Mouse (Mus musculus) adrenal gland, adult 18-20 months (tissue): ENCODE data around the gene Tef. TPM values are rescaled to one million over a fixed set of nuclear protein-coding genes. Genes with fewer than 3 reads are reported as not detected.

Experiments used
- DNase-seq, 2 experiments: peaks; one replicate each; pipeline ENCODE4 v3.0.0; 2021 to 2022; ENCODE audit warnings: low spot score in 2 of 2
- total RNA-seq, 2 experiments: library from RNA; stranded (reverse); gene quantifications; 1 replicate in 1 of 2; 2 replicates in 1 of 2; pipeline ENCODE4 v1.2.3; 2021

Tef gene
- total RNA-seq, 2 experiments from 2014 or later = 45.0 to 46.9 TPM

DNA sequence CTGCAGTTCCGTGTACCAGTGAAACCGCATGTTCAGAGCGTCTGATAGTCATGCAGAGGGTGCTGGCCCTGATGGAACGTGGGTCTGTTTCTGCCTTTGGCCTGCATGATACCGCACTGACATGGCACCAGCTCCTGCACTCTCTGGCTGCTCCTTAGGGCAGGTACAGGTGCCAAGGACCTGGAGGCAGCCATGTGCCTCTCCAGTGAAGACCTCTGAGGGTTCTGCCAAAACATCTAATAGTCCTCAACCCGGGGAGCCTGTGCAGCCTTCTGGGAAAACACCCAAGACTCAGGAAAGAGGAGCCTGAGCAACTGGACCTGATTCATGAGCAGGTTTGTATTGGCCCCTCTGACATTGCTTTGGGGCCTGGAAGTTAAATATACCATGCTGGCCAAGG lies 4.4 kb upstream of the Tef start:
- no peak for DNase-seq

DNA sequence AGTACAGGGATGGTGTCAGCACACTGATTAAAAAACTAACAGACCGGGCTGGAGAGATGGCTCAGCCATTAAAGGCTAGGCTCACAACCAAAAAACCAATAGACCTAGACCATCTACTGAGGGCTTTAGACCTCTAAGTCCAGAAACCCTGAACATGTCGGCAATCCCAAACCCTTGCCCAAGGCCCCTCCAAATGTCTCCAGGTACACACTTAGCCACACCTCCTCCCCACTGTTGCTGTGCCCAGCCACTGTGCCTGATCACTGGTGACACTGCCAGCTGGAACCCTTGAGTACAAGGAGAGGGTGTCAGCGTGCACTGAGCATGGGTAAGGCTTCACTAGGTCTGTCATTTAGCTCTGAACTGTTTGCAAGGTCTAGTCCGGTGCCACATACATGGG lies 3.8 kb upstream of the Tef start:
- no peak for DNase-seq

DNA sequence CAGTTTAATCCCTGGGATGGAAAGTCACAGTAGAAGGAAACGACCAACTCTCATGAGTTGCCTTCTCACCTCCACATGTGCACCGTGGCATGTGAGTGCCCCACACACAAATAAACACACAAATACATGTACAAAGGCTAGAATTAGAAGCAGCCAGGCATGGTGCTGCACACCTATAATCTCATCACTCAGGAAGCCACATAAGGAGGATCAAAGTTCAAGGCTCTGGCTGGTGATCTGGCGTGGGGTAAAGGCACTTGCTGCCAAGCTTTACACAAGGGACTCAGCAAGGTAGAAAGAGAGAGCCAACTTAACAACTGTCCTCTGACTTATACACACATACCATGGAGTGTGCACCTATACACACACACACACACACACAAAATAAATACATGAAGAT lies 1.8 kb upstream of the Tef start:
- DNase-seq = no peak

DNA sequence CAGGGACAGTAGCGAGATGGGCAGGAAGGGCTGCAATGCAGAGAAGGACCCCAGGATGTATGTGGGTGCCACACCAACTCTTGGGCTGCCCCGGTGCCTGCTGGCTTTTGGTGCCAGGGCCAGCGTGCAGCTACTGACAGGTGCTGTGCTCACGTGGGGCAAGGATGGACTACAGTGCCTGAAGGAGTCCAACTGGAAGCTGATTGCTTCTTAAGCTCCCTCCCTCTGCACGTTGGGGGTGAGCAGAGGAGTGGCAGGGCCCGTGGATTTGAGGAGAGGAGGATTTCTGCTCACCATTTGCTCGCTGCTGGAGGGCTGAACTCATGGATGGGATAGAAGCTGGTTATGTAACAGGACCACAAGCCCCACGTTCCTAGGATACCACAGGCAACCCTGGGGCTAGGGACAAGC lies 725 bp downstream of the Tef start:
- DNase-seq = no peak

DNA sequence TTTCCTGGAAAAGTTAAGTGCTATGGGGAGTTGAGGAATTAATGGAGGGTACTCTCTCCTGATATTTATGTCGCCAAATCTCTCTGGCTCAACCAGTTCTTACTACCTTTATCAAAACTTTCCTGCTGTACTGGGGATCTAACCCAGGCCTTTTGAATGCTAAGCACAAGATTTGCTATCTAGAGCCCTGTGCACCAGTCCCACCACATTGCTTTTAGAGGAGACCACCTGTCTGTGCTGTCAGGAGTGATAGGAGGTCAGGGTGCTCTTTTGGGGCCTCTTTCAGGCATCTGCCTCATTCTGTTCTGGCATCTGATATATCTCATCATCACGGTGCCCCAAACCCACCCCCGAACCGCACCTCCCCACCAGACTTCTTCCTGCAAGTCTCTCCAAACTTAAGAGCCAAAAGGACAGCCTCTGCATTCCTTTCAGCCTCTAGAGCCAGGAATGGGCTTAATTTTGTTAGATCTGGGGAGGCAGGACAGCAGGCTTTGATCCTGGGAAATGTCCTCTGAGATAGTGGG lies 1.3 kb downstream of the Tef start:
- no peak for DNase-seq

DNA sequence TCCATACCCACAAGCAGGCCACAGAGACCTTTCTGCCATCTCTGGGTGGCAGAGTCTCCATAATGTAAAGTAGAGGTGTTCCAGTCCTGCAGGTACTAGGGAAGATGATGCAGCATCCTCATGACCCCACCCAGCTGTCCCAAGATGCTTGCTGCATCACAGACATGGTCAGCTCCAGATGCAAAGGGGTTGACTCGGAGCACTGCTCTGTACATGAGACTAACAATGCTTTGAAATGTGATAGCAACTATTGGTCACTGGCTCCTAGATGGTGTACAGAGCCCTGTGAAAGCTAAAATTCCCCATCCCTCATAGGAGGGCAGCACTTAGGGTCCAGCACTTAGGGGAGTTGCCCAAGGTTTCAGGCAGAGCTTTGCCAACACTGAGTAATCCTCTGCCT lies 2.0 kb downstream of the Tef start:
- DNase-seq = no peak

DNA sequence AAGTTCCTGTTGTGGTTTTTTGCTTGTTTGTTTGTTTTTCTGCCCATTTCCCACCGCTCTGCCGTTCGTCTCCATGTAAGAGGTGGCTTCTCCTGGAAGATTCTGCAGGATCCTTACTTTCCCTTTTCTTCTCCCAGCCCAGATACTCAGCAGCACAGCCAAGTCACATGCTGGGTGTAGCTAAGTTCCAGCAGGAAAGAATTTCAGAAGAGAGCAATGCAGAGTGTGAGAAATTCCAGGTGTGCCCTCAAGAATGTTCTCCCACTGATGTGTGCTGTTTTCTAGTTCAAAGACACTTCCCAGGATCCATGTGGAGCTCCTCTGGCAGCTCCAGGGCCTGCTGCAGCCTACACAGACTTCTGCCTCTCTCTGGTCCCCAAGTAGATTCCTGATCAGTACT lies 2.7 kb downstream of the Tef start:
- DNase-seq = no peak

DNA sequence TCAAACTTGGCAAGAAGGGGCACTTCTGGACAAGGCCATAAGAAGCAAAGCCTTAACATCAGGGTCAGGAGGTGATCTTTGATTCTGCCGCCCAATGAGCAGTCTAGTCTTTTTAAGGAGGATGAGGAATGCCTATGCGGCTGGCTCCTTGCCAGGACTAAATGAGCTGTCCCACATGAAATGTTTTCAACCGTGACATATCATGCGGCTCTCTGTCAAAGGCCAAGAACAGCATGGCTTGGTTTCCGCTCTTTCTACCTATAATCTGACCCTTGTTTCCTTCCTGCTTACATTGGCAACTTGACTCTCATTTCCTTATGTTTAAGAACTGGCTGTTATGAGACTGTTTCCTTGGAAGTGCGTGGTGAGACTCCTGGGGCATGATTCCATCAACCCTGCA lies 3.4 kb downstream of the Tef start:
- peak; percentile 46 to 48 for DNase-seq

DNA sequence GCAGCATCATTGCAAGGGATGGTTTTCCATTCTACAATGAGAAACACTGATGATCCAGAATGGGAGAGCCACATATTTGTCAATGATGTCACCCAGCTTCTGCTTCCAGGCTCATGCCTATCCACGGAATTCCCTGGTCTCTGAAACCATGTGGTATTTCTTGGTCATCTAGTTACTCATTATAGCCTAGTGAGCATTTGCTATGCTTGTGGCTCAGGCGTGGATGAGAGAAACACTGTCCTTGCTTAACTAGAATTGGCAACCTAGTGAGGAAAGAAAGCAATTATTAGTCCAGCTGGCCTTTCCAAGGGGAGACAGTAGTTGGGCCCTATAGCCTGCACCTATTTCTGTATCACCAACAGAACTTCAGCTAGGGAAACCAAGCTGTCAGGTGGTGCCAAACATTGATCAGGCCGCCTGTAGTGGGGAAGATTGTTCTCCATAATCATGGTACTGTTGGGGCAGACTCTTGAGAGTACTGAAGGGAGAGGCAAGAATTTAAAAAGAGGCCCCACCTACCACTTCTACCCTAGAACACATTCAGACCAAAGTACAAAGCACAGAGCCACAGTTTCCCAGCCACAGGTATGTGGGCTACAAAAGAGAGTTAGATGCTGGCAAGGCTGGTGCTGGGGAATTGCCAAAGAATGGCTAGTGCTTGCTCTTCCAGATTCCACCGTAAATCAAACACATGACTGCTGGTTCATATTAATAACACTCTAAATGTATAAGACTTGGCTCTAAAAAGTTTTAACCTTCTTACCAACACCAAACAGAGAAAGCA lies 4.6 kb downstream of the Tef start:
- DNase-seq = no peak

DNA sequence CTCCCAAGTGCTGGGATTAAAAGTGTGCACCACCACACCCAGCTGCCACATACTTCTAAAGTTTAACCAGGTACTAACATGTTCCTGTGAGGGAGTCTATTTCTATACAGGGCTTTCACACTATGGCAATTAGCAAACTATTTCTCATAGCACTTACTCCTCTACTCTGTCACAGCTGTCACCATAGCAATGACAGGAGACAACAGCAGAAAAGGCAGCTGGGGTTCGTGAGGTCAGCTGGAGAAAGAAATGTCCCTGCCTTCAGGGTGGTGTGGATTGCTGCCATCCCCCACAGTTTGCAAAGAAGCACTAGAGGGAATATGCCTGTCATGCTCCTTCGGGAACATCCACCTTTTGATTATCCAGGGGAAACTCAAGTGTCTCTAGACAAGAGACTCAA lies 6.6 kb downstream of the Tef start:
- no peak for DNase-seq

DNA sequence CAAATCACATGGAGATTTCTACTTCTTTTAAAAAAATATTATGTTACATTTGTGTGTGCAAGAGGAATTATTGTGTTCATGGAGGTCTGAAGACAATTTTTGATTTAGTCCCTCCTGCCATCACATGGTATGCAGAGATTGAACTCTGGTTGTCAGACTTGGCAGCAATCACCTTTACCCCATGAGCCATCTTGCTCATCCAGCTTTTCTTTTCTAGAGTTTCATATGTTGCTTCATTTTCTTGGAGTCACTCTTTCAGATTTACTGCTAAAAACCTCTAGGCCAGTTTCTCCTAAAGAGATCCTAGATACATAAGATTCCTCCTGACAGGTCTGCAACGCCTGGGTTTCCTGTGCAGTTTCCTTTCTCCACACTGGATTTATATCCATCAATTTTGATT lies 7.3 kb downstream of the Tef start:
- no peak for DNase-seq

DNA sequence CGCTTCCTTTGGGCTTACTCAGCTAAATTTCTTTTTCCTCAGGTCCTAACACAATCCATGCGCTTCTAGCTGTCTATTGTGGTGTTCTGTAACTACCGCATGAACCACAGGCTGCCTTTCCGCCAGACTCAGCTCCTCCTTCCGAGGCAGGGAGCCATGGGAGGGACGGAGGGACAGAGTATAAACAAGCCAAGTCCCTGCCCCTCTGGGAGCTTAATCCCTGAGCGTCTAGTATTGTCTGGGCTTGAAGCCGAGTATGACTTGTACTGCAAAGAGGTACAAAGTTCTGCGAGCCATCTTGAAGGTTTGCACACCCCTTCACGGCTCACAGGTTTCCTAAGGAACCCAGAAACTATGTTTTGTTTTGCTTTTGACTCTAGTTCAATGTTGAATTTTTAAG lies 7.9 kb downstream of the Tef start:
- peak; percentile 73 to 74 for DNase-seq

DNA sequence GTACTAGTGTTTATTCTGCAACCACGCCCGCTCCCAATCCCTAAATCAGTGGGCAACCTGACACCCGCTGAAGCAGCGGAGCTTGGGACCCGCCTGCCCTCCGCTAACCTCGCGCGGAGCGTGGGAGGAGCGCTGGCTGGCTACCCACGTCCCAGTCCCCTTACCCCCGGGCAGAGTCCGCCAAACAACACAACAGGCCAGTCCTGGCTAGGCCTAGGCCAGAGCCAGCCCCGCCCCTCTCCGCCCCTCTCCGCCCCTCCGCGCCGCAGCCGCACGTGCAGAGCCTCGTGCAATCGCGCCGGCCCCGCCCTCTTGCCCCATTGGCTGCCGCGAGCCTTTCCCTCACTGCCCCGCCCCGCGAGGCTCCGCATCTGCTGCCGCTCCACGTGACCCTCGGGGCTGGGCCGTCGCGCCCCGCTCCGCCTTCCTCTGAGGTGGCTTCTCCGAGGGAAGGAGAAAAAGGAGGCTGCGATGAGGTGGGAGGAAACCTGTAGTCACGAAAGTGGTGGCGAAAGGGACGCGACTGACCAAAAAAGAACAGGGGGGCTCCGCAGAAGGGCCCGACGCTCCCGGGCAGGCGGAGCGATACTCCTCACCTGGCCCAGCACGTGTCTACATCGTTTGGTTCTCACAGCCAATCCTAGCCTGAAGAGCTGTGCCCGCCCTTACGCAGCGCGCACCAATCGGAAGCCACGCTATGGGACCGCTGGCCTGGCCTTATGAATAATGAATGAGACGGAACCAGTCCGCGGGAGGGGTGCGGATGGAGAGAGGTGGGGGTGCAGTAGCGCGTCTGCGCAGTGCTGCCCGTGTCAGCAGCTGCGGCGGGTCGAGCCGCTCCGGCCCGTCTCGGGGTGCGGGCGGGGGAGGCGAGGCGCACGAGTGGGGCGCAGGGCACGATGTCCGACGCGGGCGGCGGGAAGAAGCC lies 8.7 kb downstream of the Tef start:
- peak; percentile 99 for DNase-seq

DNA sequence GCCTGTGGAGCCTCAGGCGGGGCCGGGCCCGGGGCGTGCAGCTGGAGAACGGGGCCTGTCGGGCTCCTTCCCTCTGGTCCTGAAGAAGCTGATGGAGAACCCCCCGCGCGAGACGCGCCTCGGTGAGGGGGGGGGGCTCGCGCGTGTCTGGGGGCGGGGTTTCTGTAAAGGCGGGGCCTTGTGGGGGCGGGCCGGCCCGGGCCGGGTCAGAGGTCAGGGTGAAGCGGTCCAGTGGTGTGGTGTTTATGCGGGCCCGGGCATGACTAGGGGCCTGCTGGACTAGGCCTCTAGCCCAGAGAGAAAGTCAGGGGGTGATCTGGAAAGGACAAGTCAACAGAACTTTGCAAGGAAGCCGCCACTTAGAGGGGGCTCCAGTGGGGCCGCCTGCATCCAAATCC lies 9.4 kb downstream of the Tef start:
- DNase-seq = no peak

DNA sequence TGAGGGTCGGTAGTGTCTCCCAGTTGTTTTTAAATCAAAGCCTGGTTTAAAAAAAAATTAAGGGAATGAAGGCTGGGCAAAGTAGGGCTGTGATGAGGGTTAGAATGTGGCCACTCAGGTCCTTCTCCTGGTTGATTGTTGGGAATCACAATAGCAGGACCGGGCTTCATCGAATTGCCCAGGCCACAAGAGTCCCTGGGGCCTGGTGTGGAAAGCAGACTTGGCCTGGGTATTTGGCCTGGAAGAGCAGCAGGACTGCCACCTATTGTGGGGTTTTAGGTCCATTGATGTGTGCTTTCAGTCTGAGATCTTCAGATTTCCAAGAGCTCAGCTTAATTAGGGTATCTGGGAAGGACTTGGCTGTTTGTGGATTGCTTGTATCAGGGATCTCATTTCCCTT lies 10.1 kb downstream of the Tef start:
- DNase-seq = no peak

DNA sequence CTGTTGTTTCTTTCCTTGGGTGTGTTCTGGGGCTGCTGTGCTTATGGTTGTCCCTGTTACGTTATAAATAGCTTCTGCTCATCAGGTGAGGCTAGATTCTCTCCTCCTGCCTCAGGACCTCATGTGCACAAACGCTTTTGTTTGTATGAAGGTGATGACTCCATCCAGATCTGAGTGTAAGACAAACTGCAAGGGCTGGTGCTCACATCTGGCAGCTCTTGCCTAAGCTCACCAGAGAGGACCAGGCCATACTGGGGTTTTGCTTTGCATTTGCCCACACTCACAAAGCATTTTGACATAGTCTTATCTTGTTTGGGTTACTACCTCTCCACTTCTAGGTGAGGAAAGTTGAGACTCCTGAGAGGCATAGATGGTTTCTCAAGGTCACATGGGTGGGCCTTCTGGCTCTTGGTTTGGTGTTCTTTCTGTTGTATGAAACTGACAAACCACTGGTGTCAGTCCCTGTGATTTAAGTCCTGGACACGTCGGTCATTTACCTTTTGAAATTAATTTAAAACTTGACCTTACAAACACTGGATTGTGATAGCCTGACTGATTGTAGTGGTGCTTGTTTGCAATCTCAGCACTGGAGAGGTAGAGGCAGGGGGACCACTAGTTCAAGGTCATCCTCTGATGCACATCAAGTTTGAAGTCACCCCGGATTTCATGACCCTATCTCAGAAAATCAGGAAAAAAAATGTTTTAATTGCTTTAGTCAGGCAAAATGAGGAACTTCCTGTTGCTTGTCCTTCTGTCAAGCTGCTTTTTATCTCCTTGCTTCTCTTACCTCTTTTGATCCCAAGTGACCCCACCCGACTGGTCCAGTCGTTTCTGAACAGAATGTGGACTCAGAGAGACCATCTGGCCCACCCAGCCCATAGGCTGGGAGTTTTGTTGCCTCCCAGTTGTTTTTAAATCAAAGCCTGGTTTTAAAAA lies 10.7 kb downstream of the Tef start:
- DNase-seq = no peak

DNA sequence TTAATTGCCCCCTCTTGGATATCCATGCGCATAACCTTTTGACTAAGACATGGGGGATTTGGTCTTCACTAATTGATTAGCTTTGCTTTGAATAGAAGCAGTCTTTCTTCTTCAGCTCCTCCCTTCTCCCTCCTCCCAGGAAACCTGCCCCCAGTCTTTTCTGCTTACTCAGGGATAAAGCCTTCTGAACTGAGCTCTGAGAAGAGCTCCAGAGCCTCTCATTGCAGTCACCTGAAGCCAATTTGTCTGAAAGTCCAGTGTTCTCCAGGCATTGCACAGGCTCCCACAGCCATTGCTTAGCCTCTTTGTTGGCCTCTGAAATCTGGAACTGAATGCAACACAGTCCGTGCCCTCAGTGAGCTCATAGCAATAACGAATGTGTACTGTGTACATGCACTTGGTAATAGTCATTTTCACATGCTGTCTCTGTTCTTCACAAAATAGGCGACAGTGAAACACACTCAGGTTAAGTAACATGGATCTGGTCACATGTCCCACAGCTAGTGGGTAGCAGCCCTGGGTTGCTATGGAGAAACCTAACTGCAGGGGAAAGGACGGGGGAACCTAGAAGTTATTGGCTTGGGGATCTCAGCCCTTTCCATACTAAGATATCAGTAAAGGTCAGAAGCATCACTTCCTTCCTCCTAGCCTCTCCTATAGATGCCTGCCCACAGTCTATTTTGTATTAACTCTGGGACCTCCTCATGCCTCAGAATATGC lies 11.9 kb downstream of the Tef start:
- DNase-seq = no peak

DNA sequence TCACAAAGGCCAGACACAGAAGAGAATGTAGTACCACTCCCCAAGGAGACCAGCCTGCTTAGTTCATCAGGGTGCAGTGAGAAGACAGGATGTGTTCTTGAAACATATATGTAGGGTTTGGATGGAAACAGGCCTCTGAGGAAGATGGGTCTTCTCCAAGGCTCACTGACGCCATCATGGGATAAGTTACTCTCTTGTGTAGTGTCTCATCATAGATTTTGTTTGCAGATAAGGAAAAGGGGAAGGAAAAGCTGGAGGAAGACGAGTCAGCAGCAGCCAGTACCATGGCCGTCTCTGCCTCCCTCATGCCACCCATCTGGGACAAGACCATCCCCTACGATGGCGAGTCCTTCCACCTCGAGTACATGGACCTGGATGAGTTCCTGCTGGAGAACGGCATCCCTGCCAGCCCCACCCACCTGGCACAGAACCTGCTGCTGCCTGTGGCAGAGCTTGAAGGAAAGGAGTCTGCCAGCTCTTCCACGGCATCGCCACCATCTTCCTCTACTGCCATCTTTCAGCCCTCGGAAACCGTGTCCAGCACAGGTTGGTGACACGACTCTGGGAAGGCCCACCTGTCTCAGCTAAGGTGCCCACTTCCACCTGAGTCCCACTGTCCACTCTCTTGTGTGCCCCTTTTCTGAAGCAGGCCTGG lies 12.6 kb downstream of the Tef start:
- DNase-seq = no peak

DNA sequence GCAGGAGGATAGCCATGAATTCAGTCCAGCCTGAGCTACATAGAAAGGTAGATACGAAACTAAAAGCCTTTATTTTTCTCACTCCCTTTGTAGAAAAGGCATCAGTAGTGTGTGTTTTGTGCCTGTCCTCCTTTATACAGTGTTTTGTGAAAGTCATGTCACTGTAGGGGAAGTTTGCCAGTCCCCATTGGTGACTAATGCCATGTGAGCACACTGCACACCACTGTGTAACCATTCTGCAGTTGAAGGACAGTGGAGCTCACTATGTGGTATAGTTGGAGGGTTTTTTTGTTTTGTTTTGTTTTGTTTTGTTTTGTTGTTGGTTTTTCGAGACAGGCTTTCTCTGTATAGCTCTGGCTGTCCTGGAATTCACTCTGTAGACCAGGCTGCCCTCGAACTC lies 16.2 kb downstream of the Tef start:
- DNase-seq = no peak

DNA sequence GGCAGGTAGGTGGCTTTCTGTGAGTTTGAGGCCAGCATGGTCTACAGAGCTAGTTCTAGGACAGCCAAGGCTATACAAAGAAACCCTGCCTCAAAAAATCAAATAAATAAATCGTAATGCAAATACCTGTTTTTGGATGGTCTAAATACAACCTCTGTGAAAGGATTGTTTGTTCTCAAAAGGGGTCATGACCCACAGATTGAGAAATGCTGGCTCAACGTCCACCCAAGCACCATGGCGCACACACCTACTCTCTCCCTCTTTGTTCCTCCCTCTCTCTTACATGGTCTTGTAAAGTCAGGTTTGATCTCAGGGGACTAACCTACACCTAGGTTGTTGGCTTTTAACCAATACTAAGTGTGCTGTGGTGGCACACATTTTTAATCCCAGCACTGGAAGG lies 20.4 kb downstream of the Tef start:
- no peak for DNase-seq
